Mouse (Mus musculus) heart, adult 2 months (tissue): Measurements from ENCODE around the gene Rab39b. TPM values are rescaled to one million over a fixed set of nuclear protein-coding genes. Genes with fewer than 3 reads are reported as not detected.

ENCODE experiments used
- DNase-seq, 2 experiments: peaks; one replicate each; pipeline ENCODE4 v3.0.0; 2021
- H3K27ac ChIP-seq: fragments of 200-600 bp; 2 replicates; pipeline ENCODE4 v1.8.1; 2022
- H3K27me3 ChIP-seq: fragments of 200-500 bp; 2 replicates; pipeline ENCODE4 v1.6.1; 2012; ENCODE audit warnings: mild to moderate bottlenecking, low read length, inconsistent platforms, mixed read lengths; ENCODE audit not compliant: control insufficient read depth, insufficient read depth
- H3K36me3 ChIP-seq: fragments of 200-500 bp; 2 replicates; pipeline ENCODE4 v1.6.1; 2012; ENCODE audit warnings: low read length, inconsistent platforms; ENCODE audit not compliant: control insufficient read depth, insufficient read depth
- H3K4me1 ChIP-seq: fragments of 200-500 bp; 2 replicates; pipeline ENCODE4 v1.6.1; 2011; ENCODE audit warnings: low read length; ENCODE audit not compliant: control insufficient read depth, insufficient read depth
- H3K4me3 ChIP-seq: fragments of 200-600 bp; 2 replicates; pipeline ENCODE4 v1.8.1; 2022
- H3K79me2 ChIP-seq: fragments of 200-500 bp; replicated peaks from 2 replicates; pipeline ENCODE4 v1.6.1; 2012; ENCODE audit warnings: mild to moderate bottlenecking, inconsistent platforms, low read length, moderate library complexity, mixed read lengths; ENCODE audit not compliant: control insufficient read depth, insufficient read depth
- H3K9ac ChIP-seq: fragments of 200-500 bp; 2 replicates; pipeline ENCODE4 v1.6.1; 2012; ENCODE audit warnings: low read depth, mild to moderate bottlenecking, control low read depth, inconsistent platforms, low read length, mixed read lengths
- CTCF ChIP-seq: fragments of 200-600 bp; IDR thresholded peaks from 2 replicates; pipeline ENCODE4 v1.8.1; 2022; ENCODE audit warnings: antibody characterized with exemption, mild to moderate bottlenecking, moderate library complexity
- EP300 ChIP-seq: fragments of 200-500 bp; IDR thresholded peaks from 2 replicates; pipeline ENCODE4 v1.6.1; 2011; ENCODE audit warnings: low read depth, low read length, control low read depth; ENCODE audit not compliant: insufficient read depth
- POLR2A ChIP-seq: fragments of 200-500 bp; IDR thresholded peaks from 2 replicates; pipeline ENCODE4 v1.6.1; 2011; ENCODE audit warnings: mild to moderate bottlenecking, low read depth, low read length, control low read depth; ENCODE audit not compliant: insufficient read depth
- WGBS: fragments of 180-500 bp; shearing (Covaris S2); methylation state at CpG from one replicate; pipeline ENCODE4 v1.1.7; 2018; 5-methylcytosine and 5-hydroxymethylcytosine counted together
- intact Hi-C: fragments of 180-260 bp; cut with DNase I; formaldehyde crosslinking; loops from one replicate; pipeline ENCODE4 v1.15.1; 2025
- long read RNA-seq: library from polyadenylated mRNA; stranded (forward); transcript quantifications from one replicate; pipeline ENCODE4 v2.0.0, GENCODE M21; 2021
- polyA plus RNA-seq: library from polyadenylated mRNA; depleted of rRNA; stranded (reverse); fragments of >200 nt; gene quantifications from 2 replicates; pipeline ENCODE4 v1.2.3, GENCODE M21; 2012; rRNA removed
- total RNA-seq, 2 experiments: library from RNA; stranded (reverse); gene quantifications; 2 replicates each; pipeline ENCODE4 v1.2.3; 2021

The Rab39b gene
- total RNA-seq, result under 1 TPM; 0.08 to 0.25 TPM
- polyA plus RNA-seq, result 0.08 and 0.09 TPM in 2 replicates
- long read RNA-seq, partial matches to known transcripts, result 0 of 2 reads
- long read RNA-seq, other reads (novel, unspliced or antisense), result 1 of 2 reads

- Histone ChIP-seq H3K27ac (no peak within 1 kb of the TSS), H3K27me3 (no peaks in the 10 kb centered on the region), H3K4me1 (no peaks in the 10 kb centered on the region), H3K4me3 (peak within 1 kb of the TSS; percentile 27; the same call in 1 of the 2 replicates), H3K9ac (no peak within 1 kb of the TSS), H3K79me2 (no peaks in the 10 kb centered on the region), H3K36me3 (no peaks in the 10 kb centered on the region)
- 13% methylated on average over 41 of the region's 41 CpGs for WGBS
- DNase-seq, result peak; percentile 2 to 23
- TF ChIP-seq POLR2A (no peak), CTCF (no peak), EP300 (no peak)
- intact Hi-C loops, result no loop called here
Measured at GRCm38 (mm10) chrX:75577582-75578324, at the start of gene Rab39b. Rab39b (minus strand) TSS chrX:75578231.

- DNase-seq, result no peak
- H3K36me3 ChIP-seq, result no peaks in the 10 kb centered on the region
- no peak overlapping the region for H3K27ac ChIP-seq
- H3K27me3 ChIP-seq, result no peaks in the 10 kb centered on the region
- TF ChIP-seq CTCF (no peak), EP300 (no peak), POLR2A (no peak)
- no peak overlapping the region for H3K9ac ChIP-seq
- H3K4me1 ChIP-seq, result no peaks in the 10 kb centered on the region
- no peak overlapping the region for H3K4me3 ChIP-seq
- no peaks in the 10 kb centered on the region for H3K79me2 ChIP-seq
- WGBS, result 89% methylated on average over 2 of the region's 2 CpGs
- intact Hi-C loops, result no loop called here
Measured at GRCm38 (mm10) chrX:75578539-75578938, 508 bp upstream of the Rab39b start.

Other genes with a start within 250 kb of the Rab39b start
- 100 to 1,000 TPM; 144 to 190 TPM for gene Fundc2, start 195.8 kb downstream of the Rab39b start, total RNA-seq
- 31.3 and 63.0 TPM in 2 replicates for gene Fundc2, start 195.8 kb downstream of the Rab39b start, polyA plus RNA-seq
- gene F8, start 195.6 kb downstream of the Rab39b start, total RNA-seq, result 1 to 10 TPM; 1.0 to 2.4 TPM
- 0.45 and 1.8 TPM in 2 replicates for gene F8, start 195.6 kb downstream of the Rab39b start, polyA plus RNA-seq
- 1 to 10 TPM; 8.7 to 9.6 TPM for gene Cmc4, start 161.6 kb downstream of the Rab39b start, total RNA-seq
- 4.3 and 4.8 TPM in 2 replicates for gene Cmc4, start 161.6 kb downstream of the Rab39b start, polyA plus RNA-seq
- gene Mtcp1, start 161.6 kb downstream of the Rab39b start, total RNA-seq, result 1 to 10 TPM; 2.6 TPM
- gene Mtcp1, start 161.6 kb downstream of the Rab39b start, polyA plus RNA-seq, result 3.3 and 6.4 TPM in 2 replicates
- gene Brcc3, start 161.6 kb downstream of the Rab39b start, total RNA-seq, result 10 to 100 TPM; 23.9 to 28.6 TPM
- gene Brcc3, start 161.6 kb downstream of the Rab39b start, polyA plus RNA-seq, result 9.7 and 23.4 TPM in 2 replicates
- 10 to 100 TPM; 37.8 to 39.8 TPM for gene Vbp1, start 63.9 kb downstream of the Rab39b start, total RNA-seq
- 6.5 and 14.4 TPM in 2 replicates for gene Vbp1, start 63.9 kb downstream of the Rab39b start, polyA plus RNA-seq